Mouse (Mus musculus) testis, adult 2 months (tissue): ENCODE measurements around the gene Atg3.

Source experiments
- CTCF ChIP-seq: fragments of 200-500 bp; IDR thresholded peaks from 2 replicates; pipeline ENCODE4 v1.5.1; 2012; ENCODE audit warnings: low read depth, mild to moderate bottlenecking, inconsistent platforms, low read length, moderate library complexity; ENCODE audit not compliant: control insufficient read depth, insufficient read depth, insufficient replicate concordance
- POLR2A ChIP-seq: fragments of 200-500 bp; IDR thresholded peaks from 2 replicates; pipeline ENCODE4 v1.6.1; 2012; ENCODE audit warnings: low read depth, mild to moderate bottlenecking, inconsistent platforms, low read length, moderate library complexity; ENCODE audit not compliant: control insufficient read depth

DNA sequence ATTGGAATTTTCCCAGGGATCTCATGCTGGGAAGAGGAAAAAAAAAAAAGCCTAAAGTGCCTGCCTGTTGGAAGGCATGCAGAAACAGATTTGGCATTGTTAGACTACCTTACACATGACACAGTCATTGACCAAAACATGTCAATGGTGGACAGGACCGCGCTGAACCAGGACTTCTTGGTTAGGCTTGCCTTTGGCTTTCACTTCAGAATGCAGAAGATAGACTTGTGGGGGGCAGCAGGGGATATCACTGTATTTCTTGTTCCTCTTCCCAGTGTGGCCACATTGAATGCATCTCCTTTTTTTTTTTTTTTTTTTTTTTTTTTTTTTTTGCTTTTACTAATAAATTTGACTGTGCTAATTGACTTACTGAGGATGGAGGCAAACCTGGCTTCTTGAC is 42.8 kb downstream of the Atg3 start:
- TF ChIP-seq CTCF (no peak), POLR2A (no peak)
